Mouse (Mus musculus) intestine, embryonic 14.5 days (tissue): ENCODE measurements around the gene Rasgef1b. TPM values are rescaled to one million over a fixed set of nuclear protein-coding genes. Genes with fewer than 3 reads are reported as not detected.

Experiments
- ATAC-seq: fragments of 200-750 bp; cut with Nextera tagmentation; replicated peaks from 2 replicates; pipeline ENCODE4 v1.8.0; 2017; ENCODE audit warnings: low read depth, moderate number of reproducible peaks, moderate TSS enrichment, moderate library complexity; ENCODE audit not compliant: low FRiP score, low TSS enrichment
- DNase-seq: peaks from one replicate; pipeline ENCODE4 v3.0.0-alpha.2; 2018; ENCODE audit warnings: low spot score
- H3K27ac ChIP-seq: fragments of 300-500 bp; sonication (generic); 2 replicates; pipeline ENCODE4 v1.5.1; 2014; ENCODE audit warnings: low read depth, mild to moderate bottlenecking, control low read depth
- H3K27me3 ChIP-seq: fragments of 300-500 bp; sonication (generic); replicated peaks from 2 replicates; pipeline ENCODE4 v1.6.1; 2014; ENCODE audit warnings: low read length, control low read depth; ENCODE audit not compliant: control insufficient read depth, insufficient read depth
- H3K36me3 ChIP-seq: fragments of 300-500 bp; sonication (generic); 2 replicates; pipeline ENCODE4 v1.6.1; 2014; ENCODE audit warnings: low read length, control low read depth; ENCODE audit not compliant: control insufficient read depth, insufficient read depth
- H3K4me1 ChIP-seq: fragments of 300-500 bp; sonication (generic); replicated peaks from 2 replicates; pipeline ENCODE4 v1.6.1; 2014; ENCODE audit warnings: low read length, control low read depth, mixed read lengths; ENCODE audit not compliant: control insufficient read depth, insufficient read depth
- H3K4me2 ChIP-seq: fragments of 300-500 bp; sonication (generic); 2 replicates; pipeline ENCODE4 v1.6.1; 2014; ENCODE audit warnings: low read length
- H3K4me3 ChIP-seq: fragments of 300-500 bp; sonication (generic); 2 replicates; pipeline ENCODE4 v1.5.1; 2014; ENCODE audit warnings: low read depth, low read length, control low read depth, mixed read lengths
- H3K9ac ChIP-seq: fragments of 300-500 bp; sonication (generic); 2 replicates; pipeline ENCODE4 v1.6.1; 2014; ENCODE audit warnings: mild to moderate bottlenecking, low read length
- H3K9me3 ChIP-seq: fragments of 300-500 bp; sonication (generic); 2 replicates; pipeline ENCODE4 v1.6.1; 2016; ENCODE audit warnings: low read length, control low read depth; ENCODE audit not compliant: control insufficient read depth
- WGBS: fragments of 180-500 bp; shearing (Covaris S2); extraction: QIAGEN DNeasy Blood & Tissue Kit; methylation state at CpG from one replicate; pipeline ENCODE4 v1.1.7; 2014; 5-methylcytosine and 5-hydroxymethylcytosine counted together
- polyA plus RNA-seq: library from polyadenylated mRNA; unstranded; fragments of >200 nt; fragmentation: Nextera tagmentation; extraction: Ambion mirVana; gene quantifications from 2 replicates; pipeline ENCODE4 v1.2.1, GENCODE M21; 2014

Gene Rasgef1b
- polyA plus RNA-seq, 1 experiment from 2014 or later = 13.0 TPM

- Histone ChIP-seq H3K27ac (no peak overlapping the region), H3K9me3 (no peaks in the 10 kb centered on the region), H3K36me3 (no peaks in the 10 kb centered on the region), H3K27me3 (no peaks in the 10 kb centered on the region), H3K9ac (no peak overlapping the region), H3K4me3 (no peak overlapping the region), H3K4me2 (no peak overlapping the region), H3K4me1 (no peaks in the 10 kb centered on the region)
- ATAC-seq (no peak), DNase-seq (no peak)
- 85% methylated on average over 10 of the region's 10 CpGs for WGBS
Measured at GRCm38 (mm10) chr5:99388585-99389250, 340.1 kb downstream of the Rasgef1b start.

GRCm38 (mm10) chr5:99388131-99388530 lies 340.7 kb downstream of the Rasgef1b start:
- no peaks in the 10 kb centered on the region for H3K9me3 ChIP-seq
- no peak overlapping the region for H3K9ac ChIP-seq
- ATAC-seq = no peak
- no peaks in the 10 kb centered on the region for H3K36me3 ChIP-seq
- H3K4me2 ChIP-seq = no peak overlapping the region
- no peak for DNase-seq
- WGBS = 84% methylated on average over 5 of the region's 5 CpGs
- H3K27me3 ChIP-seq = no peaks in the 10 kb centered on the region
- no peak overlapping the region for H3K4me3 ChIP-seq
- H3K4me1 ChIP-seq = no peaks in the 10 kb centered on the region
- H3K27ac ChIP-seq = no peak overlapping the region

- no peak for ATAC-seq
- Histone ChIP-seq H3K27me3 (no peaks in the 10 kb centered on the region), H3K27ac (no peak overlapping the region), H3K9me3 (no peaks in the 10 kb centered on the region), H3K4me3 (no peak overlapping the region), H3K9ac (no peak overlapping the region), H3K36me3 (no peaks in the 10 kb centered on the region), H3K4me1 (no peaks in the 10 kb centered on the region), H3K4me2 (no peak overlapping the region)
- no peak for DNase-seq
- 65% methylated on average over 17 of the region's 17 CpGs for WGBS
Measured at GRCm38 (mm10) chr5:99387185-99387981, 341.5 kb downstream of the Rasgef1b start.

- DNase-seq = no peak
- Histone ChIP-seq H3K4me3 (no peak overlapping the region), H3K27me3 (no peaks in the 10 kb centered on the region), H3K27ac (no peak overlapping the region), H3K9ac (no peak overlapping the region), H3K36me3 (no peaks in the 10 kb centered on the region), H3K4me1 (no peaks in the 10 kb centered on the region), H3K9me3 (no peaks in the 10 kb centered on the region), H3K4me2 (no peak overlapping the region)
- 44% methylated on average over 14 of the region's 14 CpGs for WGBS
- no peak for ATAC-seq
Measured at GRCm38 (mm10) chr5:99386246-99386845, 342.5 kb downstream of the Rasgef1b start.

GRCm38 (mm10) chr5:99385737-99386136 lies 343.1 kb downstream of the Rasgef1b start:
- 71% methylated on average over 8 of the region's 8 CpGs for WGBS
- Histone ChIP-seq H3K4me1 (no peaks in the 10 kb centered on the region), H3K4me2 (no peak overlapping the region), H3K27me3 (no peaks in the 10 kb centered on the region), H3K9me3 (no peaks in the 10 kb centered on the region), H3K4me3 (no peak overlapping the region), H3K9ac (no peak overlapping the region), H3K36me3 (no peaks in the 10 kb centered on the region), H3K27ac (no peak overlapping the region)
- DNase-seq (no peak), ATAC-seq (no peak)

GRCm38 (mm10) chr5:99385090-99385489 lies 343.8 kb downstream of the Rasgef1b start:
- Histone ChIP-seq H3K4me3 (no peak overlapping the region), H3K4me1 (peaks cover 3% of the 10 kb centered on the region), H3K9me3 (no peaks in the 10 kb centered on the region), H3K9ac (no peak overlapping the region), H3K27me3 (no peaks in the 10 kb centered on the region), H3K27ac (no peak overlapping the region), H3K4me2 (no peak overlapping the region), H3K36me3 (no peaks in the 10 kb centered on the region)
- WGBS = 33% methylated on average over 1 of the region's 1 CpGs
- no peak for ATAC-seq
- DNase-seq = no peak

GRCm38 (mm10) chr5:99383783-99384281 lies 345.0 kb downstream of the Rasgef1b start:
- no peak overlapping the region for H3K4me3 ChIP-seq
- 77% methylated on average over 13 of the region's 13 CpGs for WGBS
- no peak overlapping the region for H3K4me2 ChIP-seq
- H3K4me1 ChIP-seq = peaks cover 6% of the 10 kb centered on the region
- no peaks in the 10 kb centered on the region for H3K9me3 ChIP-seq
- H3K36me3 ChIP-seq = no peaks in the 10 kb centered on the region
- no peak overlapping the region for H3K9ac ChIP-seq
- ATAC-seq (no peak), DNase-seq (no peak)
- H3K27me3 ChIP-seq = no peaks in the 10 kb centered on the region
- H3K27ac ChIP-seq = no peak overlapping the region

- Histone ChIP-seq H3K9me3 (no peaks in the 10 kb centered on the region), H3K4me2 (no peak overlapping the region), H3K36me3 (no peaks in the 10 kb centered on the region), H3K4me3 (no peak overlapping the region), H3K27ac (no peak overlapping the region), H3K27me3 (no peaks in the 10 kb centered on the region), H3K9ac (no peak overlapping the region), H3K4me1 (peaks cover 6% of the 10 kb centered on the region)
- ATAC-seq = no peak
- no peak for DNase-seq
- WGBS = 69% methylated on average over 5 of the region's 5 CpGs
Measured at GRCm38 (mm10) chr5:99382786-99383185, 346.1 kb downstream of the Rasgef1b start.
